Mouse (Mus musculus) MEL (cell line): ENCODE data around the gene Gm49403.

Experiments used
- BHLHE40 ChIP-seq: IDR thresholded peaks from 2 replicates; pipeline ENCODE4 v1.6.1; 2012; ENCODE audit warnings: low read depth, mild to moderate bottlenecking, inconsistent platforms, low read length, improper control_type of control experiment, borderline replicate concordance
- CTCF ChIP-seq, 3 experiments: IDR thresholded peaks in 2 of 3; conservative IDR thresholded peaks in 1 of 3; 2 replicates each; pipeline ENCODE4 v1.5.1; 2011 to 2012; ENCODE audit warnings: low read length in 3 of 3, low read depth in 2 of 3, mild to moderate bottlenecking in 2 of 3, improper control_type of control experiment in 1 of 3, inconsistent platforms in 1 of 3, mixed read lengths in 1 of 3, moderate library complexity in 1 of 3; ENCODE audit not compliant: control insufficient read depth in 1 of 3, insufficient read depth in 1 of 3, poor library complexity in 1 of 3, severe bottlenecking in 1 of 3
- EP300 ChIP-seq, 2 experiments: IDR thresholded peaks; 2 replicates each; pipeline ENCODE4 v1.6.1; 2011; ENCODE audit warnings: improper control_type of control experiment in 2 of 2, low read length in 2 of 2, low read depth in 1 of 2, mild to moderate bottlenecking in 1 of 2
- GATA1 ChIP-seq: IDR thresholded peaks from 2 replicates; pipeline ENCODE4 v1.6.1; 2011; ENCODE audit warnings: low read depth, low read length, improper control_type of control experiment
- MXI1 ChIP-seq: IDR thresholded peaks from 2 replicates; pipeline ENCODE4 v1.6.1; 2011; ENCODE audit warnings: mild to moderate bottlenecking, low read depth, low read length, improper control_type of control experiment
- POLR2A ChIP-seq, 2 experiments: IDR thresholded peaks; 2 replicates each; pipeline ENCODE4 v1.6.1; 2011 to 2012; ENCODE audit warnings: low read length in 2 of 2, mild to moderate bottlenecking in 2 of 2, control low read depth in 1 of 2, improper control_type of control experiment in 1 of 2, low read depth in 1 of 2, moderate library complexity in 1 of 2; ENCODE audit not compliant: control insufficient read depth in 1 of 2, insufficient read depth in 1 of 2, poor library complexity in 1 of 2
- POLR2AphosphoS2 ChIP-seq: IDR thresholded peaks from 2 replicates; pipeline ENCODE4 v1.6.1; 2011; ENCODE audit warnings: low read length, improper control_type of control experiment
- POLR2AphosphoS5 ChIP-seq: IDR thresholded peaks from 2 replicates; pipeline ENCODE4 v1.6.1; 2012; ENCODE audit warnings: low read depth, borderline replicate concordance, mild to moderate bottlenecking, inconsistent platforms, low read length, moderate library complexity, mixed read lengths
- SMC3 ChIP-seq: IDR thresholded peaks from 2 replicates; pipeline ENCODE4 v1.6.1; 2011; ENCODE audit warnings: low read depth, low read length, improper control_type of control experiment
- TAL1 ChIP-seq: IDR thresholded peaks from 2 replicates; pipeline ENCODE4 v1.6.1; 2012; ENCODE audit warnings: mild to moderate bottlenecking, inconsistent platforms, low read length, moderate library complexity, mixed read lengths
- ZMIZ1 ChIP-seq: IDR thresholded peaks from 2 replicates; pipeline ENCODE4 v1.6.1; 2012; ENCODE audit warnings: low read depth, mild to moderate bottlenecking, inconsistent platforms, low read length, improper control_type of control experiment, moderate library complexity
- ZNF384 ChIP-seq: IDR thresholded peaks from 2 replicates; pipeline ENCODE4 v1.6.1; 2012; ENCODE audit warnings: low read depth, mild to moderate bottlenecking, inconsistent platforms, low read length, improper control_type of control experiment

- TF ChIP-seq POLR2A (IDR thresholded peaks at IDR 0.05; ENCODE audit: control insufficient read depth in 1 of 2, insufficient read depth in 1 of 2, low read depth in 1 of 2, low read length in 2 of 2, poor library complexity in 1 of 2) (peak; percentile 85 to 99; a peak in 3 of 4 replicates), EP300 (IDR thresholded peaks at IDR 0.05; ENCODE audit: low read depth in 1 of 2, low read length in 2 of 2) (no peak), GATA1 (no peak), POLR2AphosphoS5 (peak; percentile 78; the same call in 1 of the 2 replicates), CTCF (IDR thresholded peaks at IDR 0.05 in 2 of 3, conservative IDR thresholded peaks at IDR 0.05 in 1 of 3; ENCODE audit: control insufficient read depth in 1 of 3, insufficient read depth in 1 of 3, low read depth in 2 of 3, low read length in 3 of 3, poor library complexity in 1 of 3, severe bottlenecking in 1 of 3) (no peak), ZNF384 (no peak), ZMIZ1 (peak; percentile 95), TAL1 (no peak), SMC3 (no peak), MXI1 (peak; percentile 75), POLR2AphosphoS2 (peak; percentile 69; the same call in 1 of the 2 replicates), BHLHE40 (peak; percentile 83; the same call in 1 of the 2 replicates)
Measured at GRCm38 (mm10) chr19:8888511-8889385, 5.0 kb downstream of the Gm49403 start, which contains the start of the genes 1810009A15Rik and Gm49416.
